Mouse (Mus musculus): ENCODE measurements around the gene Cd200r1. TPM values are rescaled to one million over a fixed set of nuclear protein-coding genes. Genes with fewer than 3 reads are reported as not detected.

The Cd200r1 gene
- polyA plus RNA-seq, 1 experiment from 2014 or later = 0.29 TPM

DNA sequence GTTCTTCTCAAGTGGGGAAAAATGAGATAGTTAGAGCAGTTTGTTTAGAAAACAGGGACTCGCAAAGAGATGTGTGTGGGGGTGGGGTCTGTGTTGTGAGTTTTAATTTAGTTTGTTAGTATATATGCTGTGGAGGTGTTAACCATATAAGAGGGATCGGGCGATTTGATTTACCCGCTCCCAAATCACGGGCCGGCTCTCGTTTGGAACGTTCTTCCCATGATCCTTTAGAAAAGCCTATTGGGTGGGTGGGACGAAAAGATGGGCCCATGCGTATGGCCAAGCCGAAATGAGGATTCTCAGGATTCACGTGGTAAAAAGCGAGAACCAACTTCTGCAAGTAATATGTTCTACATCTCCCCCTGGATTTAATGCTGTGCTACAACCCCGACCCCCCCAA, 40.7 kb upstream of the Cd200r1 start:
- ATAC-seq (ENCODE audit: low read depth) = peak; percentile 57

DNA sequence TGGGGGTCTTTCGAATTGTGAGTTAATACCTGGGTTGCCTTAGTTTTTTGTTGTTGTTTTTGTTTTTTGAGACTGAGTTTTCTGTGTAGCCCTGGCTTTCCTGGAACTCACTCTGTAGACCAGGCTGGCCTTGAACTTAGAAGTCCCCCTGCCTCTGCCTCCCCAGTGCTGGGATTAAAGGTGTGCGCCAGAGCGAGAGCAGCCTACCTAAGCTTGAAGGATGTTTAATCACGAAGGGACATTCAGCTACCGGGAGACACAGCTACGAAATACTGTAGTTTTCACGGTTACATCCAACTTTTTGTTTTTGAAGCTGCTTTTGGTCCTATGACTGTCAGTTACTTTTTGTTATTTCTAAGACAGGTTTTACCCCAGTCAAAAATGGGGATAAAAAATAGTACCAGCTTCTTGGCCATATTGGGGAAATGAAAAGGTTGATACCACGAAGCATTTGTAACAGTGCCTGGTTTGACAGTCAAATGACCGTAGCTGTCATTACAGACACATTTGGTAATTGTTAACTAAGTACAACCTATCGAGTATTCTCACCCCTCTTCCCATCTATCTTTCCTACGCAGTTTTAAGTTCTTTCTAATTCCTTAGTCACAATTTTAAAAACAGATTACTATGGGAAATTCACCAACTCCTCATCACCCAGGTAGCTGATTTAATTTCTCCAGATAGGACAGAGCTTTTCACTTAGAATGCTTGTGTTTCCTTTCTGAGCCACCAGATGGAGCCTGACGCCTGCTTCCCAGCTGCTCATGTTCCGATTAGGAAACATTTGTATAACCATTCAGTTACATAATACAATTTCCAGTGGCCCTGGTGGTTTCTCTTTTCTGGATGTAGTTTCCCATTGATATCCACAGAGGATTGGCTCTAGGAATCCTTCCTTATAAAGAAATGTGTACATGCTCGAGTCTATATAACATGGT, 40.0 kb upstream of the Cd200r1 start:
- Histone ChIP-seq H3K27ac (ENCODE audit: low read depth, low read length) (no peak overlapping the region), H3K4me2 (ENCODE audit: low read depth, low read length) (peak overlapping the region; percentile 55), H3K4me1 (ENCODE audit: control insufficient read depth, insufficient read depth, low read length) (peaks cover 7% of the 10 kb centered on the region; the same call in 1 of the 2 replicates), H3K27me3 (ENCODE audit: control insufficient read depth, insufficient read depth, low read length) (no peaks in the 10 kb centered on the region), H3K4me3 (ENCODE audit: low read depth, low read length) (peak overlapping the region; percentile 84), H3K36me3 (ENCODE audit: control insufficient read depth, insufficient read depth, low read length) (0 out of 2 replicates have a peak, but pooled peaks cover 4% of the 10 kb centered on the region), H3K9me3 (ENCODE audit: control insufficient read depth, low read length) (no peaks in the 10 kb centered on the region), H3K9ac (replicated peaks; ENCODE audit: low read depth, low read length) (peak overlapping the region; percentile 82; the same call in 1 of the 2 replicates)
- ATAC-seq (ENCODE audit: low read depth) = no peak
- 53% methylated on average over 14 of the region's 14 CpGs for WGBS

More for the DNA sequence above, 40.7 kb upstream of the Cd200r1 start:
- peak overlapping the region; percentile 93 for H3K27ac ChIP-seq (ENCODE audit: low read depth, low read length)
- no peaks in the 10 kb centered on the region for H3K27me3 ChIP-seq (ENCODE audit: control insufficient read depth, insufficient read depth, low read length)
- WGBS = 1% methylated on average over 14 of the region's 14 CpGs
- peak overlapping the region; percentile 55 for H3K4me2 ChIP-seq (ENCODE audit: low read depth, low read length)
- H3K4me1 ChIP-seq (ENCODE audit: control insufficient read depth, insufficient read depth, low read length) = peaks cover 7% of the 10 kb centered on the region; the same call in 1 of the 2 replicates
- 0 out of 2 replicates have a peak, but pooled peaks cover 4% of the 10 kb centered on the region for H3K36me3 ChIP-seq (ENCODE audit: control insufficient read depth, insufficient read depth, low read length)
- H3K9me3 ChIP-seq (ENCODE audit: control insufficient read depth, low read length) = no peaks in the 10 kb centered on the region
- H3K9ac ChIP-seq (replicated peaks; ENCODE audit: low read depth, low read length) = peak overlapping the region; percentile 82
- H3K4me3 ChIP-seq (ENCODE audit: low read depth, low read length) = peak overlapping the region; percentile 84

DNA sequence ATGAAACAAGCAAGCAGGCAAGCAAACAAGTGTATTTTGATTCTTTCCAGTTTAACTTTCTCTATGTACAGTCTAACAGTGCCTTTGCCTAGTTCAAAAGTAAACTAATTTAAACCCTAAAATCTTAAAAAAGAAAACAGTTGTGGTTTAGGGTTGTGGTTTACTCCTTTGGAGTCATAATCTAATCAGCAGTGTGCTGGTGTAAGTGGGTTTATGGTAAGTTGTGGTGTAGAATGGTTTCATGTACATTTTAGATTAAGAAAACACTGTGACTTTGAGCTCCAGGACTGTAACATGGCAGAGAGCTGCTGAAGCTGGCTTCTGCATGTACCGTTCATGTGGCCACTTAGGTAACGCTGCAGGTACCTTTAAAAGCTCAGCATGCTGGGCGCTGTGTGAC, 38.0 kb upstream of the Cd200r1 start:
- 99% methylated on average over 3 of the region's 3 CpGs for WGBS
- 0 out of 2 replicates have a peak, but pooled peaks cover 4% of the 10 kb centered on the region for H3K36me3 ChIP-seq (ENCODE audit: control insufficient read depth, insufficient read depth, low read length)
- peaks cover 7% of the 10 kb centered on the region; the same call in 1 of the 2 replicates for H3K4me1 ChIP-seq (ENCODE audit: control insufficient read depth, insufficient read depth, low read length)
- H3K9ac ChIP-seq (replicated peaks; ENCODE audit: low read depth, low read length) = no peak overlapping the region
- no peak overlapping the region for H3K4me3 ChIP-seq (ENCODE audit: low read depth, low read length)
- ATAC-seq (ENCODE audit: low read depth) = no peak
- no peak overlapping the region for H3K27ac ChIP-seq (ENCODE audit: low read depth, low read length)
- no peaks in the 10 kb centered on the region for H3K9me3 ChIP-seq (ENCODE audit: control insufficient read depth, low read length)
- H3K4me2 ChIP-seq (ENCODE audit: low read depth, low read length) = no peak overlapping the region
- H3K27me3 ChIP-seq (ENCODE audit: control insufficient read depth, insufficient read depth, low read length) = no peaks in the 10 kb centered on the region

DNA sequence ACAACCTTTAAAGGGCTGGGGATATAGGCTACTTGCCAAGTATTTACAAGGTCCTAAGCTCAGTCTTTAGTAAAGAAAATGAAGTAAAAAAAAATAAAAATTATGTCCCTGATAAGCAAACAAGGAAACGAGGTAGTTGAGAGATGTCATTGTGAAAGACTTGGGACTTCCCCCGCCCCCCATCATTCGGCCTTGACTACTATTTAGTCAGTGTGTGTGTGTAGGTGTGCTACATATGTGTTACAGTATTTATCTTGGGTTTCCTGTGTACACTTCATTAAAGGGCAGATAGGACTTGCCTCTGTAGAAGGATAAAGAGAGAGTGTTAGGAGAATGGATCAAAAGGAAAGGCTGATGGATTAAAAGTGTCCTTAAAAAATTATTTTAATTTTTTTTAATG, 31.5 kb upstream of the Cd200r1 start:
- Histone ChIP-seq H3K4me2 (ENCODE audit: low read depth, low read length) (no peak overlapping the region), H3K36me3 (ENCODE audit: control insufficient read depth, insufficient read depth, low read length) (peaks cover 37% of the 10 kb centered on the region), H3K4me1 (ENCODE audit: control insufficient read depth, insufficient read depth, low read length) (no peaks in the 10 kb centered on the region), H3K9me3 (ENCODE audit: control insufficient read depth, low read length) (no peaks in the 10 kb centered on the region), H3K4me3 (ENCODE audit: low read depth, low read length) (no peak overlapping the region), H3K9ac (replicated peaks; ENCODE audit: low read depth, low read length) (no peak overlapping the region), H3K27me3 (ENCODE audit: control insufficient read depth, insufficient read depth, low read length) (no peaks in the 10 kb centered on the region), H3K27ac (ENCODE audit: low read depth, low read length) (no peak overlapping the region)
- no peak for ATAC-seq (ENCODE audit: low read depth)
- 94% methylated on average over 3 of the region's 3 CpGs for WGBS

DNA sequence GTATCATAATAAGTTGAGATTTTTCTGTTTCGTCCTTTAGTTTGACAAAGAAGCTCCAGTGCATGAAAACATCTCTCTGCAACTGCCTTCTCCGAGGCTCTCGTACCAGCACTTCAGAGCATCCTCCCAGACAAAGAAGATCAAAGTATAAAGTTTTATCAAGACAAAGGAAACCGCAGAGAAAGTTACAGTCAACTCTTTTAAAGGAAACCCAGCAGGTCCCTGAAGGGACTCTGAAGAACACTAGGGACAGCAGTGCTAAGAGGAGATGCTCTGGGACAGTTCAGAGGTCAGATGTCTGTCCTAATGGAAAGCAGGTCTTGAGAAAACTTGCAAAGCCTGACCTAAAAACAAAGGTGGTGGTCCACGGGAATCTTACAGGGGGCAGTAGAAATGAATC, 29.9 kb upstream of the Cd200r1 start:
- no peaks in the 10 kb centered on the region for H3K4me1 ChIP-seq (ENCODE audit: control insufficient read depth, insufficient read depth, low read length)
- H3K4me3 ChIP-seq (ENCODE audit: low read depth, low read length) = no peak overlapping the region
- H3K27me3 ChIP-seq (ENCODE audit: control insufficient read depth, insufficient read depth, low read length) = no peaks in the 10 kb centered on the region
- no peaks in the 10 kb centered on the region for H3K9me3 ChIP-seq (ENCODE audit: control insufficient read depth, low read length)
- peaks cover 37% of the 10 kb centered on the region for H3K36me3 ChIP-seq (ENCODE audit: control insufficient read depth, insufficient read depth, low read length)
- H3K27ac ChIP-seq (ENCODE audit: low read depth, low read length) = no peak overlapping the region
- no peak overlapping the region for H3K9ac ChIP-seq (replicated peaks; ENCODE audit: low read depth, low read length)
- WGBS = 91% methylated on average over 5 of the region's 5 CpGs
- H3K4me2 ChIP-seq (ENCODE audit: low read depth, low read length) = no peak overlapping the region
- ATAC-seq (ENCODE audit: low read depth) = no peak

DNA sequence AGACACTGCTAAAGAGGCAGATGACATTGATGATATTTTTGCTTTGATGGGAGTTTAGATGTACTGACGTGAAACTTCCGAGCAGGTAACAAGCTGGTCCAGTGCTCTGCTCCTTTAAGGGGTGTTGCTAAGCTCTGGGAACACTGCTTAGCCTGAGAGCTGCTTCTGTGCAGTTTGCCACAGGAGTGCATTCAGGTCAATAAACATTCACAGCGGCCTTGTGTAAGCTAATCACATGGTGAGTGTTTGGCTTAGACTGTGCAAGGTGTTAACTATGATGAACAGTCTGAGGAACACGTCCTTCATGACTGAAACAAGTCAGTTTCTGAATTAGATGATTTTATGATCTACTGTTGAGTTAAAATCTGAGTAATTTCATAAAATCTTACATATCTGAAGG, 29.4 kb upstream of the Cd200r1 start:
- Histone ChIP-seq H3K9me3 (ENCODE audit: control insufficient read depth, low read length) (no peaks in the 10 kb centered on the region), H3K36me3 (ENCODE audit: control insufficient read depth, insufficient read depth, low read length) (peaks cover 37% of the 10 kb centered on the region), H3K4me3 (ENCODE audit: low read depth, low read length) (no peak overlapping the region), H3K27me3 (ENCODE audit: control insufficient read depth, insufficient read depth, low read length) (no peaks in the 10 kb centered on the region), H3K9ac (replicated peaks; ENCODE audit: low read depth, low read length) (no peak overlapping the region), H3K4me2 (ENCODE audit: low read depth, low read length) (no peak overlapping the region), H3K4me1 (ENCODE audit: control insufficient read depth, insufficient read depth, low read length) (no peaks in the 10 kb centered on the region), H3K27ac (ENCODE audit: low read depth, low read length) (no peak overlapping the region)
- 84% methylated on average over 4 of the region's 4 CpGs for WGBS
- no peak for ATAC-seq (ENCODE audit: low read depth)

DNA sequence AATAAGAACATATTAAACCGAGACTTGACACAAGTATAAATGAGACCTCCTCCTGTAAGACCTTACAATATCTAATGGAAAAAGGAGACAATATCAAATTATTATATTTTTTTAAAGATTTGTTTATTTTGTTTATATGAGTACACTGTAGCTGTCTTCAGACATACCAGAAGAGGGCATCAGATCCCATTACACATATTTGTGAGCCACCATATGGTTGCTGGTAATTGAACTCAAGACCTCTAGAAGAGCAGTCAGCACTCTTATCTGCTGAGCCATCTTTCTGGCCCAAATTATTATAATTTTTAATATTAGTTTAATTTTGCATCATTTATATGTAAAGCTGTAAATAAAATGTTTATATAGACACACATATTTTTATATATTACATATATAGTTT, 22.8 kb upstream of the Cd200r1 start:
- H3K4me3 ChIP-seq (ENCODE audit: low read depth, low read length) = no peak overlapping the region
- no peak overlapping the region for H3K4me2 ChIP-seq (ENCODE audit: low read depth, low read length)
- H3K9me3 ChIP-seq (ENCODE audit: control insufficient read depth, low read length) = no peaks in the 10 kb centered on the region
- H3K36me3 ChIP-seq (ENCODE audit: control insufficient read depth, insufficient read depth, low read length) = peaks cover 21% of the 10 kb centered on the region
- ATAC-seq (ENCODE audit: low read depth) = no peak
- H3K27me3 ChIP-seq (ENCODE audit: control insufficient read depth, insufficient read depth, low read length) = no peaks in the 10 kb centered on the region
- H3K27ac ChIP-seq (ENCODE audit: low read depth, low read length) = no peak overlapping the region
- WGBS = 97% methylated on average over 1 of the region's 1 CpGs
- no peak overlapping the region for H3K9ac ChIP-seq (replicated peaks; ENCODE audit: low read depth, low read length)
- peaks cover 11% of the 10 kb centered on the region for H3K4me1 ChIP-seq (ENCODE audit: control insufficient read depth, insufficient read depth, low read length)

DNA sequence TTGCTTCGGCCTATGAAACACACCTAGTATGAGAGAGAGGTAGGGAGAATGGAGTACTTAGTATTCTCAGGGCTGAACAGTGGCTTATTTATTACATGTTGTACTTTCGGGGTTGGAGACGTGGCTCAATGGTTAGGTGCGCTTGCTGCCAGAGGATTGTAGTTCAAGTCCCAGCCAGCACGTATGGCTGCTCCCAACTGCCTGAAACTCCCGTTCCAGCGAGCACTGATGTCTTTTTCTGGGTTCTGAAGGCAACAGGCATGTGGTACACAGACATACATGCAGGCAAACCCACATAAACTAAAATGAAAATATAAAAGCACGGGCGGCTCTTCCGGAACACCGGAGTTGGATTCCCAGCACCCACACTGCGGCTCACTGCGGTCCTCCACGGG, 20.1 kb upstream of the Cd200r1 start:
- ATAC-seq (ENCODE audit: low read depth) = peak; percentile 50
- H3K9ac ChIP-seq (replicated peaks; ENCODE audit: low read depth, low read length) = peak overlapping the region; percentile 81
- H3K27me3 ChIP-seq (ENCODE audit: control insufficient read depth, insufficient read depth, low read length) = no peaks in the 10 kb centered on the region
- peaks cover 11% of the 10 kb centered on the region for H3K4me1 ChIP-seq (ENCODE audit: control insufficient read depth, insufficient read depth, low read length)
- peak overlapping the region; percentile 64 for H3K4me3 ChIP-seq (ENCODE audit: low read depth, low read length)
- H3K36me3 ChIP-seq (ENCODE audit: control insufficient read depth, insufficient read depth, low read length) = 0 out of 2 replicates have a peak, but pooled peaks cover 6% of the 10 kb centered on the region
- H3K4me2 ChIP-seq (ENCODE audit: low read depth, low read length) = peak overlapping the region; percentile 68
- no peaks in the 10 kb centered on the region for H3K9me3 ChIP-seq (ENCODE audit: control insufficient read depth, low read length)
- WGBS = 7% methylated on average over 14 of the region's 14 CpGs
- peak overlapping the region; percentile 90 for H3K27ac ChIP-seq (ENCODE audit: low read depth, low read length)

Data from neural tube, embryonic 14.5 days (tissue).